Mouse (Mus musculus) heart, postnatal 0 days (tissue): ENCODE data around the gene Mfn1.

ENCODE experiments used
- CTCF ChIP-seq: IDR thresholded peaks from 2 replicates; pipeline ENCODE4 v1.5.1; 2016; ENCODE audit warnings: antibody characterized with exemption, control low read depth, low read depth
- EP300 ChIP-seq: IDR thresholded peaks from 2 replicates; pipeline ENCODE4 v1.6.1; 2016; ENCODE audit warnings: antibody characterized with exemption, low read depth

- TF ChIP-seq CTCF (no peak), EP300 (no peak)
These were observed 33.2 kb upstream of the Mfn1 start for GRCm38 (mm10) chr3:32495856-32496710.
